Mouse (Mus musculus) left cerebral cortex, adult 18-20 months (tissue): Measurements from ENCODE around the gene Me1. TPM values are rescaled to one million over a fixed set of nuclear protein-coding genes. Genes with fewer than 3 reads are reported as not detected.

Experiments used
- DNase-seq, 2 experiments: peaks; one replicate each; pipeline ENCODE4 v3.0.0; 2021 to 2022; ENCODE audit warnings: low spot score in 2 of 2, mixed read lengths in 1 of 2
- total RNA-seq, 2 experiments: library from RNA; stranded (reverse); gene quantifications; 2 replicates each; pipeline ENCODE4 v1.2.3; 2021

The Me1 gene
- total RNA-seq, 2 experiments from 2014 or later: 49.3 to 52.9 TPM

- DNase-seq: no peak
These were observed 141.9 kb downstream of the Me1 start for GRCm38 (mm10) chr9:86553886-86554285.

GRCm38 (mm10) chr9:86550717-86551116 lies 145.0 kb downstream of the Me1 start:
- no peak for DNase-seq

DNA sequence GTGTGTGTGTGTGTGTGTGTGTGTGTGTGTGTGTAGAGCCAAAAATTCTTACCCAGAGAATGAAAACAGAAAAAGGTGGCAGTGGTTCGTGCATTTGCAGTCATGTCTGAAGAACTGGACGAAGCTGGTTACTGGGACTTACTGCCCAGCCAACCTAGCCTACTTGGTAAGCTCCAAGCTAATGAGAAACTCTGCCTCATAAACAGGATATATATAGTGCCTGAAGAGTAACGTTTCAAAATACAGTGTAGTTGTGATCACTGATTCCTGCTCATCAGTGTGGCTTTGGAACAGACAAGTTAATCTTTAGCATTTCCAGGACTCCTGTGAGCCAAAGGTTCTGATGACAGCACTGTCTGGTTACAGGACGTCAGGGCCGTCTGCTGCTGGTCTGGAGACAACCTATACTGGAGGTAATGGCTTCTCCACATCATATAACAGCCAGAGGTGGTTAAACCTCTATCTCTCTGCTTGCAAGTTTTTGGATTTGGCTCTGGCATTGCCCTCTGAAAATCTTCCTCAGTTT lies 146.1 kb downstream of the Me1 start:
- no peak for DNase-seq

GRCm38 (mm10) chr9:86544559-86544958 lies 151.2 kb downstream of the Me1 start:
- no peak for DNase-seq

DNA sequence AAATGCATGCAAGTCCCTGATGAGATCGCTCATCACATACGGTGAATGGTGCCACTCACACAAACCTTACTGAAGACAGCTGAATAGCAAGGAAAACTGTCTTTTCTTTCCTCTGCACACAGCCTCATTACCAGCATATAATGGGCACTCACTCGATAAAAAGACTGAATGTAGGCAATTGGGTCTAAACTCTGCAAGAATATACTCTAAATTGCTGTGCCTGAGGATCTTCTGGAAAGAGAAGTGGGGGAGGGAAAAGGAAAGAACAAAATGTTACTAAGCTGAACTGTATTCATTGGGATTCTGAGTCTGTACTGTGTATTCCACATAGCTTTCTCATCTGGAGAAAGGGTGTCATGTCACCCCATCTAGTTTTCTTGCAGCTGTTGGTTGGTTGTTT lies 152.3 kb downstream of the Me1 start:
- DNase-seq: no peak

GRCm38 (mm10) chr9:86534071-86534470 lies 161.7 kb downstream of the Me1 start:
- no peak for DNase-seq

Other genes starting within 250 kb of the Me1 start
- gene Ube2cbp, start 231.0 kb downstream of the Me1 start, total RNA-seq: 1 to 10 TPM; 5.7 to 7.3 TPM
- gene Dop1a, start 228.8 kb downstream of the Me1 start, total RNA-seq: 10 to 100 TPM; 55.1 to 57.1 TPM
- gene Pgm3, start 124.1 kb downstream of the Me1 start, total RNA-seq: 10 to 100 TPM; 17.5 to 19.2 TPM
- 10 to 100 TPM; 22.4 to 26.8 TPM for gene Rwdd2a, start 124.0 kb downstream of the Me1 start, total RNA-seq
- gene Prss35, start 47.7 kb upstream of the Me1 start, total RNA-seq: 1 to 10 TPM; 1.1 to 2.4 TPM
- 100 to 1,000 TPM; 387 to 388 TPM for gene Snap91, start 184.7 kb upstream of the Me1 start, total RNA-seq